Comparison of ENCODE assay signal across 18 mouse cellular contexts in the genomic region with DNA sequence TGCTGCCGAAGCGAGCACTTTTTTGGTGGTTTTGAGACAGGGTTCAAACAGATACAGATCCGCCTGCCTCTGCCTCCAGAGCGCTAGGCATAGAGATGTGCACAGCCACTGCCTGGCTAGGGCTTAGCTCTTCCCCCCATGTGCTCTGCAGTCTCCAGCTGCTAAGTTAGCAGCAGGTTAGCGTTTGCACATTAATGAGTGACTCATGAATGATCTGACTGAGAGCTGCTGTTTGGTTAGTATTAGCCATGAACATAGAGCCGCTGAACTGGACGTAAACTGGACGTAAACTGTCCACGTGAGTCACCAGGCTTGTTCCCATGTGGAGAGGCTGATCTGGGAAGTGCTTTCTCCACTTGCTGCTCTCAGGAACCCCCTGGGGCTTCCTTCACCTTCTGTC. TPM values are rescaled to one million over a fixed set of nuclear protein-coding genes. Genes with fewer than 3 reads are reported as not detected.
A peak's percentile ranks its signal among the peaks of the same experiment; 100 is the strongest.
DNase-seq lines count a peak whose midpoint lies in the region; ATAC-seq and TF ChIP-seq lines count a peak whose summit lies in the region.
"Had no signal": no experiment of that assay in that cellular context is flagged by ENCODE, and none has a peak within 500 bp of the region (broad histone marks: within the 10 kb centered on the region; RNA-seq: fewer than 3 reads in every experiment).

No protein-coding gene starts in this region.

- H3K27me3 ChIP-seq in intestine, embryonic 16.5 days (replicated peaks; ENCODE audit: control insufficient read depth, insufficient read depth, low read length): no peaks in the 10 kb centered on the region
- H3K27me3 ChIP-seq in kidney, adult 2 months (replicated peaks; ENCODE audit: control insufficient read depth, insufficient read depth, low read length): no peaks in the 10 kb centered on the region
- H3K27me3 ChIP-seq in stomach, embryonic 16.5 days (ENCODE audit: control insufficient read depth, insufficient read depth, low read length): no peaks in the 10 kb centered on the region
- no peaks in the 10 kb centered on the region for H3K27me3 ChIP-seq in hindbrain, embryonic 14.5 days (ENCODE audit: control insufficient read depth, insufficient read depth, low read length)
- H3K27me3 ChIP-seq: forebrain, embryonic 12.5 days; hindbrain, embryonic 15.5 days; midbrain, embryonic 13.5 days had no signal

- intact Hi-C loops in left cerebral cortex, postnatal 14 days (cut with DNase I): no loop called here

- TF ChIP-seq POLR2A in kidney, adult 2 months (IDR thresholded peaks at IDR 0.05; ENCODE audit: low read depth, low read length): no peak

- H3K4me2 ChIP-seq in intestine, embryonic 16.5 days (ENCODE audit: low read depth, low read length): no peak overlapping the region
- no peak overlapping the region for H3K4me2 ChIP-seq in stomach, embryonic 16.5 days (ENCODE audit: low read depth, low read length)
- H3K4me2 ChIP-seq in hindbrain, embryonic 14.5 days (replicated peaks): no peak overlapping the region
- H3K4me2 ChIP-seq: forebrain, embryonic 12.5 days; hindbrain, embryonic 15.5 days; midbrain, embryonic 13.5 days had no signal

- no peaks in the 10 kb centered on the region for H3K9me3 ChIP-seq in intestine, embryonic 16.5 days (ENCODE audit: control insufficient read depth, low read length)
- no peaks in the 10 kb centered on the region for H3K9me3 ChIP-seq in stomach, embryonic 16.5 days (replicated peaks; ENCODE audit: control insufficient read depth, low read length)
- no peaks in the 10 kb centered on the region for H3K9me3 ChIP-seq in hindbrain, embryonic 14.5 days (ENCODE audit: control insufficient read depth, low read length)
- H3K9me3 ChIP-seq: forebrain, embryonic 12.5 days; hindbrain, embryonic 15.5 days; midbrain, embryonic 13.5 days had no signal

- WGBS in intestine, embryonic 16.5 days: 52% methylated on average over 9 of the region's 9 CpGs
- 42% methylated on average over 9 of the region's 9 CpGs for WGBS in kidney, adult 2 months
- WGBS in stomach, embryonic 16.5 days: 58% methylated on average over 9 of the region's 9 CpGs
- 77% methylated on average over 9 of the region's 9 CpGs for WGBS in hindbrain, embryonic 14.5 days

- peaks cover 2% of the 10 kb centered on the region; the same call in 1 of the 2 replicates for H3K36me3 ChIP-seq in intestine, embryonic 16.5 days (ENCODE audit: control insufficient read depth, insufficient read depth, low read length)
- H3K36me3 ChIP-seq in kidney, adult 2 months (ENCODE audit: control insufficient read depth, insufficient read depth, low read length): 0 out of 2 replicates have a peak, but pooled peaks cover 1% of the 10 kb centered on the region
- H3K36me3 ChIP-seq in stomach, embryonic 16.5 days (ENCODE audit: control insufficient read depth, insufficient read depth, low read length): no peaks in the 10 kb centered on the region
- peaks cover 52% of the 10 kb centered on the region for H3K36me3 ChIP-seq in hindbrain, embryonic 14.5 days (replicated peaks; ENCODE audit: control insufficient read depth, insufficient read depth)

- H3K4me1 ChIP-seq in intestine, embryonic 16.5 days (ENCODE audit: control insufficient read depth, insufficient read depth, low read length): 0 out of 2 replicates have a peak, but pooled peaks cover 3% of the 10 kb centered on the region
- H3K4me1 ChIP-seq in kidney, adult 2 months (ENCODE audit: control insufficient read depth, insufficient read depth, low read length): peaks cover 26% of the 10 kb centered on the region
- H3K4me1 ChIP-seq in stomach, embryonic 16.5 days (ENCODE audit: control insufficient read depth, insufficient read depth, low read length): peaks cover 10% of the 10 kb centered on the region
- H3K4me1 ChIP-seq in hindbrain, embryonic 14.5 days (replicated peaks; ENCODE audit: control insufficient read depth, insufficient read depth, low read length): no peaks in the 10 kb centered on the region
- H3K4me1 ChIP-seq: hindbrain, embryonic 15.5 days; midbrain, embryonic 13.5 days had no signal

- H3K9ac ChIP-seq in intestine, embryonic 16.5 days (ENCODE audit: low read depth, low read length): no peak overlapping the region
- H3K9ac ChIP-seq in stomach, embryonic 16.5 days (ENCODE audit: low read length): no peak overlapping the region
- no peak overlapping the region for H3K9ac ChIP-seq in hindbrain, embryonic 14.5 days
- H3K9ac ChIP-seq: forebrain, embryonic 12.5 days; hindbrain, embryonic 15.5 days; liver, embryonic 14.5 days; midbrain, embryonic 13.5 days had no signal

- peak; percentile 45 for ATAC-seq in intestine, embryonic 16.5 days
- peak; percentile 52; the same call in 1 of the 2 replicates for ATAC-seq in stomach, embryonic 16.5 days (ENCODE audit: insufficient read depth, low FRiP score)
- ATAC-seq in hindbrain, embryonic 14.5 days (ENCODE audit: low FRiP score): no peak
- ATAC-seq: midbrain, embryonic 13.5 days had no signal

- H3K4me3 ChIP-seq in intestine, embryonic 16.5 days (ENCODE audit: low read length): no peak overlapping the region
- H3K4me3 ChIP-seq in kidney, adult 2 months (ENCODE audit: insufficient read depth, low read depth, low read length): no peak overlapping the region
- H3K4me3 ChIP-seq in stomach, embryonic 16.5 days (replicated peaks; ENCODE audit: low read length): no peak overlapping the region
- no peak overlapping the region for H3K4me3 ChIP-seq in hindbrain, embryonic 14.5 days (replicated peaks; ENCODE audit: low read length)
- H3K4me3 ChIP-seq: forebrain, embryonic 12.5 days; hindbrain, embryonic 15.5 days; midbrain, embryonic 13.5 days had no signal

- DNase-seq in kidney, adult 2 months: peak; percentile 84
- peak; percentile 60 for DNase-seq in kidney, postnatal 14 days
- no peak for DNase-seq in left cerebral cortex, postnatal 14 days (ENCODE audit: low spot score in 2 of 2)
- no peak for DNase-seq in urinary bladder, postnatal 25 days (ENCODE audit: low spot score)
- DNase-seq in hindbrain, embryonic 14.5 days (ENCODE audit: low spot score): no peak
- DNase-seq: cerebellum, postnatal 14 days; gastrocnemius, postnatal 25 days; right cerebral cortex, postnatal 25 days; thymus, postnatal 4 days had no signal

- no peak for TF ChIP-seq CTCF in kidney, adult 2 months (conservative IDR thresholded peaks at IDR 0.05; ENCODE audit: insufficient read depth, insufficient read length, low read depth, low read length)

- H3K27ac ChIP-seq in intestine, embryonic 16.5 days (ENCODE audit: low read length): no peak overlapping the region
- no peak overlapping the region for H3K27ac ChIP-seq in kidney, adult 2 months (ENCODE audit: insufficient read depth, low read depth, low read length)
- no peak overlapping the region for H3K27ac ChIP-seq in stomach, embryonic 16.5 days (ENCODE audit: low read length)
- H3K27ac ChIP-seq in hindbrain, embryonic 14.5 days: no peak overlapping the region
- H3K27ac ChIP-seq: forebrain, embryonic 12.5 days; hindbrain, embryonic 15.5 days; liver, embryonic 14.5 days; macrophage; midbrain, embryonic 13.5 days had no signal

RNA-seq across cellular contexts. Expression of a gene that starts 10.8 kb away (rescaled TPM):
- polyA plus RNA-seq in intestine, embryonic 16.5 days (2015; fragmentation: Nextera tagmentation; extraction: Ambion mirVana): 9.6 and 11.3 TPM in 2 replicates
- 214 and 230 TPM in 2 replicates for polyA plus RNA-seq in kidney, adult 2 months (2012; rRNA removed)
- polyA plus RNA-seq in stomach, embryonic 16.5 days (2015; fragmentation: Nextera tagmentation; extraction: Ambion mirVana): 12.2 and 14.0 TPM in 2 replicates
- 100 to 1,000 TPM; 111 to 118 TPM for total RNA-seq in left cerebral cortex, postnatal 14 days (2021)
- 32.8 and 34.8 TPM in 2 replicates for polyA plus RNA-seq in hindbrain, embryonic 14.5 days (2014; fragmentation: Nextera tagmentation; extraction: Ambion mirVana)

RNA-seq across cellular contexts. Expression of a gene that starts 11.7 kb away (rescaled TPM):
- not detected in 2 replicates for polyA plus RNA-seq in intestine, embryonic 16.5 days (2015; fragmentation: Nextera tagmentation; extraction: Ambion mirVana)
- 0.16 and 0.31 TPM in 2 replicates for polyA plus RNA-seq in kidney, adult 2 months (2012; rRNA removed)
- not detected in 2 replicates for polyA plus RNA-seq in stomach, embryonic 16.5 days (2015; fragmentation: Nextera tagmentation; extraction: Ambion mirVana)
- 1 to 10 TPM in 1 of 2 experiments, under 1 TPM in 1; 0.77 to 1.3 TPM for total RNA-seq in left cerebral cortex, postnatal 14 days (2021)
- polyA plus RNA-seq in hindbrain, embryonic 14.5 days (2014; fragmentation: Nextera tagmentation; extraction: Ambion mirVana): 0.63 and 1.1 TPM in 2 replicates
- total RNA-seq: ES-E14; gastrocnemius, postnatal 25 days had no signal
- polyA plus RNA-seq: forebrain, embryonic 12.5 days; heart, postnatal 0 days had no signal

RNA-seq across cellular contexts. Expression of a gene that starts 51.8 kb away (rescaled TPM):
- polyA plus RNA-seq in intestine, embryonic 16.5 days (2015; fragmentation: Nextera tagmentation; extraction: Ambion mirVana): 233 and 248 TPM in 2 replicates
- polyA plus RNA-seq in kidney, adult 2 months (2012; rRNA removed): 73.0 and 76.9 TPM in 2 replicates
- polyA plus RNA-seq in stomach, embryonic 16.5 days (2015; fragmentation: Nextera tagmentation; extraction: Ambion mirVana): 216 and 217 TPM in 2 replicates
- total RNA-seq in left cerebral cortex, postnatal 14 days (2021): 100 to 1,000 TPM; 141 to 145 TPM
- 278 and 280 TPM in 2 replicates for polyA plus RNA-seq in hindbrain, embryonic 14.5 days (2014; fragmentation: Nextera tagmentation; extraction: Ambion mirVana)

Comparison
In these comparisons a context has a peak if more than half of its experiments do, and no peak if none do; other contexts are left out.
1. DNase-seq: peak in kidney, adult 2 months (single experiment) and kidney, postnatal 14 days (single experiment); none in left cerebral cortex, postnatal 14 days (0 of 2), urinary bladder, postnatal 25 days (single experiment) and hindbrain, embryonic 14.5 days (single experiment).